Mouse (Mus musculus): ENCODE measurements around the gene Cage1. TPM values are rescaled to one million over a fixed set of nuclear protein-coding genes. Genes with fewer than 3 reads are reported as not detected.

Cage1 gene
- polyA plus RNA-seq, 1 experiment from 2014 or later, result 0.63 TPM

GRCm38 (mm10) chr13:37969988-37970387 lies 66.9 kb downstream of the Cage1 start:
- Histone ChIP-seq H3K4me1 (peaks cover 31% of the 10 kb centered on the region), H3K9me3 (replicated peaks) (no peaks in the 10 kb centered on the region), H3K27ac (replicated peaks) (no peak overlapping the region), H3K4me3 (no peak overlapping the region), H3K27me3 (ENCODE audit: low read depth, poor library complexity, severe bottlenecking) (peaks cover 3% of the 10 kb centered on the region; the same call in 1 of the 2 replicates), H3K36me3 (peaks cover 5% of the 10 kb centered on the region; the same call in 1 of the 2 replicates)
- no peak for DNase-seq (ENCODE audit: low spot score)
- 77% methylated on average over 8 of the region's 8 CpGs for WGBS

GRCm38 (mm10) chr13:37969337-37969736 lies 67.5 kb downstream of the Cage1 start:
- WGBS, result 14% methylated on average over 14 of the region's 14 CpGs
- Histone ChIP-seq H3K9me3 (replicated peaks) (no peaks in the 10 kb centered on the region), H3K27ac (replicated peaks) (no peak overlapping the region), H3K27me3 (ENCODE audit: low read depth, poor library complexity, severe bottlenecking) (peaks cover 10% of the 10 kb centered on the region), H3K36me3 (peaks cover 5% of the 10 kb centered on the region; the same call in 1 of the 2 replicates), H3K4me1 (peaks cover 37% of the 10 kb centered on the region), H3K4me3 (no peak overlapping the region)
- DNase-seq (ENCODE audit: low spot score), result peak; percentile 80

- peaks cover 46% of the 10 kb centered on the region for H3K4me1 ChIP-seq
- 72% methylated on average over 10 of the region's 10 CpGs for WGBS
- DNase-seq (ENCODE audit: low spot score), result no peak
Observed at GRCm38 (mm10) chr13:37967565-37967964, 69.3 kb downstream of the Cage1 start.

GRCm38 (mm10) chr13:37967052-37967437 lies 69.8 kb downstream of the Cage1 start:
- Histone ChIP-seq H3K36me3 (peaks cover 2% of the 10 kb centered on the region; the same call in 1 of the 2 replicates), H3K27ac (replicated peaks) (peak overlapping the region; percentile 58), H3K4me3 (no peak overlapping the region; the same call in 1 of the 2 replicates), H3K4me1 (peaks cover 46% of the 10 kb centered on the region), H3K27me3 (ENCODE audit: low read depth, poor library complexity, severe bottlenecking) (peaks cover 16% of the 10 kb centered on the region), H3K9me3 (replicated peaks) (no peaks in the 10 kb centered on the region)
- 71% methylated on average over 12 of the region's 12 CpGs for WGBS
- no peak for DNase-seq (ENCODE audit: low spot score)

More at GRCm38 (mm10) chr13:37967565-37967964, 69.3 kb downstream of the Cage1 start:
- H3K27me3 ChIP-seq (ENCODE audit: low read depth, poor library complexity, severe bottlenecking), result peaks cover 16% of the 10 kb centered on the region
- peaks cover 2% of the 10 kb centered on the region; the same call in 1 of the 2 replicates for H3K36me3 ChIP-seq
- H3K9me3 ChIP-seq (replicated peaks), result no peaks in the 10 kb centered on the region
- H3K27ac ChIP-seq (replicated peaks), result peak overlapping the region; percentile 58; the same call in 1 of the 2 replicates
- H3K4me3 ChIP-seq, result no peak overlapping the region

GRCm38 (mm10) chr13:37966256-37967051 lies 70.4 kb downstream of the Cage1 start:
- Histone ChIP-seq H3K4me1 (peaks cover 46% of the 10 kb centered on the region), H3K9me3 (replicated peaks) (no peaks in the 10 kb centered on the region), H3K27me3 (ENCODE audit: low read depth, poor library complexity, severe bottlenecking) (peaks cover 16% of the 10 kb centered on the region), H3K4me3 (no peak overlapping the region), H3K27ac (replicated peaks) (peak overlapping the region; percentile 58; the same call in 1 of the 2 replicates), H3K36me3 (0 out of 2 replicates have a peak, but pooled peaks cover 2% of the 10 kb centered on the region)
- 85% methylated on average over 15 of the region's 15 CpGs for WGBS
- DNase-seq (ENCODE audit: low spot score), result no peak

- Histone ChIP-seq H3K9me3 (replicated peaks) (no peaks in the 10 kb centered on the region), H3K27me3 (ENCODE audit: low read depth, poor library complexity, severe bottlenecking) (peaks cover 16% of the 10 kb centered on the region), H3K4me3 (no peak overlapping the region), H3K36me3 (no peaks in the 10 kb centered on the region), H3K4me1 (peaks cover 46% of the 10 kb centered on the region), H3K27ac (replicated peaks) (0 out of 2 replicates have a peak overlapping the region, but pooled peaks have one; percentile 28)
- WGBS, result 24% methylated on average over 17 of the region's 17 CpGs
- DNase-seq (ENCODE audit: low spot score), result peak; percentile 63
Observed at GRCm38 (mm10) chr13:37965126-37965914, 71.5 kb downstream of the Cage1 start.

GRCm38 (mm10) chr13:37964128-37965087 lies 72.5 kb downstream of the Cage1 start:
- Histone ChIP-seq H3K4me1 (peaks cover 46% of the 10 kb centered on the region), H3K9me3 (replicated peaks) (no peaks in the 10 kb centered on the region), H3K36me3 (no peaks in the 10 kb centered on the region), H3K27me3 (ENCODE audit: low read depth, poor library complexity, severe bottlenecking) (peaks cover 16% of the 10 kb centered on the region), H3K4me3 (peak overlapping the region; percentile 54), H3K27ac (replicated peaks) (peak overlapping the region; percentile 78)
- WGBS, result 40% methylated on average over 20 of the region's 20 CpGs
- DNase-seq (ENCODE audit: low spot score), result peak; percentile 35

GRCm38 (mm10) chr13:37963354-37964007 lies 73.4 kb downstream of the Cage1 start:
- WGBS, result 3% methylated on average over 12 of the region's 12 CpGs
- Histone ChIP-seq H3K36me3 (no peaks in the 10 kb centered on the region), H3K4me1 (peaks cover 44% of the 10 kb centered on the region), H3K27me3 (ENCODE audit: low read depth, poor library complexity, severe bottlenecking) (peaks cover 16% of the 10 kb centered on the region), H3K9me3 (replicated peaks) (no peaks in the 10 kb centered on the region), H3K4me3 (peak overlapping the region; percentile 54), H3K27ac (replicated peaks) (peak overlapping the region; percentile 78)
- peak; percentile 82 for DNase-seq (ENCODE audit: low spot score)

- Histone ChIP-seq H3K4me1 (peaks cover 41% of the 10 kb centered on the region), H3K36me3 (no peaks in the 10 kb centered on the region), H3K27me3 (ENCODE audit: low read depth, poor library complexity, severe bottlenecking) (peaks cover 16% of the 10 kb centered on the region), H3K27ac (replicated peaks) (no peak overlapping the region), H3K4me3 (no peak overlapping the region), H3K9me3 (replicated peaks) (no peaks in the 10 kb centered on the region)
- WGBS, result 88% methylated on average over 9 of the region's 9 CpGs
- no peak for DNase-seq (ENCODE audit: low spot score)
Observed at GRCm38 (mm10) chr13:37962541-37962940, 74.3 kb downstream of the Cage1 start.

- 94% methylated on average over 7 of the region's 7 CpGs for WGBS
- no peak for DNase-seq (ENCODE audit: low spot score)
- peaks cover 12% of the 10 kb centered on the region for H3K27me3 ChIP-seq (ENCODE audit: low read depth, poor library complexity, severe bottlenecking)
- H3K36me3 ChIP-seq, result no peaks in the 10 kb centered on the region
- H3K4me1 ChIP-seq, result peaks cover 15% of the 10 kb centered on the region
- H3K4me3 ChIP-seq, result no peak overlapping the region
- no peak overlapping the region for H3K27ac ChIP-seq (replicated peaks)
- no peaks in the 10 kb centered on the region for H3K9me3 ChIP-seq (replicated peaks)
Observed at GRCm38 (mm10) chr13:37959936-37960335, 76.9 kb downstream of the Cage1 start.

- 78% methylated on average over 15 of the region's 15 CpGs for WGBS
Observed at GRCm38 (mm10) chr13:37959239-37959907, 77.5 kb downstream of the Cage1 start.

More at GRCm38 (mm10) chr13:37959239-37959907, 77.5 kb downstream of the Cage1 start:
- H3K36me3 ChIP-seq, result no peaks in the 10 kb centered on the region
- no peak overlapping the region for H3K27ac ChIP-seq (replicated peaks)
- H3K4me1 ChIP-seq, result peaks cover 9% of the 10 kb centered on the region
- no peak overlapping the region for H3K4me3 ChIP-seq
- H3K9me3 ChIP-seq (replicated peaks), result no peaks in the 10 kb centered on the region
- DNase-seq (ENCODE audit: low spot score), result no peak
- peaks cover 7% of the 10 kb centered on the region for H3K27me3 ChIP-seq (ENCODE audit: low read depth, poor library complexity, severe bottlenecking)
